Mouse (Mus musculus) small intestine, adult 2 months (tissue): ENCODE data around the gene Sf3b1. TPM values are rescaled to one million over a fixed set of nuclear protein-coding genes. Genes with fewer than 3 reads are reported as not detected.

ENCODE experiments used
- H3K27ac ChIP-seq: fragments of 200-500 bp; 2 replicates; pipeline ENCODE4 v1.5.1; 2012; ENCODE audit warnings: low read depth, low read length, control low read depth, inconsistent platforms; ENCODE audit not compliant: insufficient read depth
- H3K27me3 ChIP-seq: fragments of 200-500 bp; 2 replicates; pipeline ENCODE4 v1.6.1; 2012; ENCODE audit warnings: mild to moderate bottlenecking, moderate library complexity, low read length, inconsistent platforms; ENCODE audit not compliant: control insufficient read depth, insufficient read depth
- H3K36me3 ChIP-seq: fragments of 200-500 bp; 2 replicates; pipeline ENCODE4 v1.6.1; 2012; ENCODE audit warnings: mild to moderate bottlenecking, low read length, control low read depth, inconsistent platforms; ENCODE audit not compliant: control insufficient read depth, insufficient read depth
- H3K4me1 ChIP-seq: fragments of 200-500 bp; 2 replicates; pipeline ENCODE4 v1.6.1; 2012; ENCODE audit warnings: low read length, inconsistent platforms, mixed read lengths; ENCODE audit not compliant: control insufficient read depth, insufficient read depth, insufficient read length
- H3K4me3 ChIP-seq: fragments of 200-500 bp; 2 replicates; pipeline ENCODE4 v1.5.1; 2012; ENCODE audit warnings: low read depth, mild to moderate bottlenecking, control low read depth, inconsistent platforms, low read length, moderate library complexity
- CTCF ChIP-seq: fragments of 200-500 bp; IDR thresholded peaks from 2 replicates; pipeline ENCODE4 v1.5.1; 2012; ENCODE audit warnings: low read depth, mild to moderate bottlenecking, control low read depth, inconsistent platforms, low read length, moderate library complexity, mixed read lengths; ENCODE audit not compliant: insufficient replicate concordance, insufficient read length; ENCODE audit errors: extremely low read depth
- POLR2A ChIP-seq: fragments of 200-500 bp; IDR thresholded peaks from 2 replicates; pipeline ENCODE4 v1.6.1; 2012; ENCODE audit warnings: low read depth, mild to moderate bottlenecking, control low read depth, inconsistent platforms, low read length, moderate library complexity
- WGBS: fragments of 180-500 bp; shearing (Covaris S2); methylation state at CpG from one replicate; pipeline ENCODE4 v1.1.7; 2018; 5-methylcytosine and 5-hydroxymethylcytosine counted together
- polyA plus RNA-seq: library from polyadenylated mRNA; depleted of rRNA; stranded (reverse); fragments of >200 nt; gene quantifications from 2 replicates; pipeline ENCODE4 v1.2.3, GENCODE M21; 2012

Sf3b1 gene
- polyA plus RNA-seq, 1 experiment, result 13.2 TPM

- TF ChIP-seq CTCF (no peak), POLR2A (no peak)
- Histone ChIP-seq H3K27ac (no peak overlapping the region), H3K4me1 (no peaks in the 10 kb centered on the region), H3K27me3 (no peaks in the 10 kb centered on the region), H3K36me3 (peaks cover 43% of the 10 kb centered on the region), H3K4me3 (no peak overlapping the region)
- 94% methylated on average over 5 of the region's 5 CpGs for WGBS
Measured at GRCm38 (mm10) chr1:54986248-54986647, 41.0 kb downstream of the Sf3b1 start.

GRCm38 (mm10) chr1:54985831-54986230 lies 41.5 kb downstream of the Sf3b1 start:
- WGBS, result 93% methylated on average over 3 of the region's 3 CpGs
- H3K27me3 ChIP-seq, result no peaks in the 10 kb centered on the region
- no peaks in the 10 kb centered on the region for H3K4me1 ChIP-seq
- peaks cover 40% of the 10 kb centered on the region for H3K36me3 ChIP-seq
- no peak overlapping the region for H3K27ac ChIP-seq
- TF ChIP-seq CTCF, result no peak
- no peak for TF ChIP-seq POLR2A
- no peak overlapping the region for H3K4me3 ChIP-seq

GRCm38 (mm10) chr1:54984154-54984553 lies 43.1 kb downstream of the Sf3b1 start:
- no peak overlapping the region for H3K27ac ChIP-seq
- no peaks in the 10 kb centered on the region for H3K4me1 ChIP-seq
- 80% methylated on average over 7 of the region's 7 CpGs for WGBS
- no peaks in the 10 kb centered on the region for H3K27me3 ChIP-seq
- no peak for TF ChIP-seq POLR2A
- TF ChIP-seq CTCF, result no peak
- H3K36me3 ChIP-seq, result peaks cover 26% of the 10 kb centered on the region
- H3K4me3 ChIP-seq, result no peak overlapping the region

- Histone ChIP-seq H3K36me3 (peaks cover 25% of the 10 kb centered on the region), H3K4me3 (no peak overlapping the region), H3K27ac (no peak overlapping the region), H3K4me1 (no peaks in the 10 kb centered on the region), H3K27me3 (no peaks in the 10 kb centered on the region)
- TF ChIP-seq POLR2A, result no peak
- no peak for TF ChIP-seq CTCF
- 47% methylated on average over 3 of the region's 3 CpGs for WGBS
Measured at GRCm38 (mm10) chr1:54983339-54983738, 43.9 kb downstream of the Sf3b1 start.

GRCm38 (mm10) chr1:54982636-54983035 lies 44.6 kb downstream of the Sf3b1 start:
- Histone ChIP-seq H3K27me3 (no peaks in the 10 kb centered on the region), H3K4me1 (no peaks in the 10 kb centered on the region), H3K36me3 (peaks cover 22% of the 10 kb centered on the region), H3K4me3 (no peak overlapping the region), H3K27ac (no peak overlapping the region)
- TF ChIP-seq CTCF (no peak), POLR2A (no peak)
- WGBS, result 70% methylated on average over 3 of the region's 3 CpGs

GRCm38 (mm10) chr1:54979226-54979984 lies 47.9 kb downstream of the Sf3b1 start:
- TF ChIP-seq POLR2A, result no peak
- no peak for TF ChIP-seq CTCF
- Histone ChIP-seq H3K4me1 (no peaks in the 10 kb centered on the region), H3K27ac (no peak overlapping the region), H3K27me3 (no peaks in the 10 kb centered on the region), H3K4me3 (no peak overlapping the region), H3K36me3 (peaks cover 4% of the 10 kb centered on the region)
- WGBS, result 47% methylated on average over 1 of the region's 1 CpGs

- Histone ChIP-seq H3K27ac (no peak overlapping the region), H3K4me3 (no peak overlapping the region), H3K27me3 (no peaks in the 10 kb centered on the region), H3K4me1 (no peaks in the 10 kb centered on the region), H3K36me3 (no peaks in the 10 kb centered on the region)
- TF ChIP-seq CTCF (no peak), POLR2A (no peak)
- WGBS, result 74% methylated on average over 5 of the region's 5 CpGs
Measured at GRCm38 (mm10) chr1:54971687-54972404, 55.4 kb downstream of the Sf3b1 start.
